Mouse (Mus musculus): Measurements from ENCODE around the gene Nr6a1. TPM values are rescaled to one million over a fixed set of nuclear protein-coding genes. Genes with fewer than 3 reads are reported as not detected.
A peak's percentile ranks its signal among the peaks of the same experiment; 100 is the strongest.

Gene Nr6a1
- total and polyA plus RNA-seq, 3 experiments = 0.81 to 12.0 (median 7.7) TPM

DNA sequence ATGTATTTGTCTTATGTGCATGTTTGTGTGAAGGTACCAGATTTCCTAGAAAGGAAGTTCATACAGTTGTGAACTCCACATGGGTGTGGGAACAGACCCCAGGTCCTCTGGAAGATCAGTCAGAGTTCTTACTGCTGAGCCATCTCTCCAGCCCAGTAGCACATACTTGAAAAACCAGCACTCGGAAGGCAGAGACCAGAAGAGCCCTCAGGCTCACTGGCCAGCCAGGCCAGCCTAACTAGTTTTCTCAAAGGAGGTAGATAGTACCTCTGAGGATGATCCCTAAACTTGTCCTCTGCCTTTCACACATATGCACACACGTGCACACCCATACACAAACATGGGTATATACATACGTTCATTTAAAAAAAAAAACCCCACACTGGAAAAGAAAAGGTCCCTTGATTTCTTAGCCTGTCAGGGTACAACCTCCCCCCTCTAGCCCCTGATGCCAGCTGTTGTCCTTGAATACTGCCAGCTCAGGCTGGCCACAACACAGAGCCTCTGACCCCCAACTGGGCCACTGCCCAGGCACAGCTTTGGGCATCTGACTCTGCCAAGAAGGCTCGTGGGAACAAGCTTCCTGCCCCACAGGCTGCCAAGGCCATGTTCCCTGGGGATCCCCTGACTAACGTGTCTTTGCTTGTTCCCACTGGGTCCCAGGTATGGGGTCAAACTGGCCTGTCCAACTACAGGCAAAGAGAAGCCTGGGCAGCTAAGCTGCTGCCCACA is 25.8 kb upstream of the Nr6a1 start:
- Histone ChIP-seq H3K4me1 (ENCODE audit: insufficient read depth, low read depth, low read length) (0 out of 2 replicates have a peak, but pooled peaks cover 3% of the 10 kb centered on the region), H3K4me3 (ENCODE audit: low read depth, low read length) (no peak overlapping the region), H3K27me3 (ENCODE audit: insufficient read depth, low read length) (peaks cover 28% of the 10 kb centered on the region), H3K9me3 (replicated peaks) (no peaks in the 10 kb centered on the region), H3K36me3 (replicated peaks) (no peaks in the 10 kb centered on the region)
- DNase-seq (ENCODE audit: low spot score) (no peak), ATAC-seq (ENCODE audit: extremely low read depth, insufficient number of reproducible peaks, low FRiP score, poor library complexity, severe bottlenecking) (no peak)
- no peak for TF ChIP-seq TAL1 (conservative IDR thresholded peaks at IDR 0.05; ENCODE audit: low read depth, low read length)
- TF ChIP-seq POLR2AphosphoS5 (IDR thresholded peaks at IDR 0.05; ENCODE audit: insufficient replicate concordance, low read depth, low read length) = no peak
- no peak for TF ChIP-seq GATA2 (IDR thresholded peaks at IDR 0.05; ENCODE audit: borderline replicate concordance, low read depth, low read length)
- TF ChIP-seq GATA1 (IDR thresholded peaks at IDR 0.05; ENCODE audit: borderline replicate concordance, low read length) = no peak
- no peak for TF ChIP-seq CTCF (IDR thresholded peaks at IDR 0.05; ENCODE audit: low read depth, low read length)

GRCm38 (mm10) chr2:38950281-38950719 is 22.8 kb upstream of the Nr6a1 start:
- no peak; the same call in 1 of the 2 replicates for ATAC-seq (ENCODE audit: extremely low read depth, insufficient number of reproducible peaks, low FRiP score, poor library complexity, severe bottlenecking)
- no peaks in the 10 kb centered on the region for H3K9me3 ChIP-seq (replicated peaks)
- peak; percentile 25 for DNase-seq (ENCODE audit: low spot score)
- TF ChIP-seq GATA2 (IDR thresholded peaks at IDR 0.05; ENCODE audit: borderline replicate concordance, low read depth, low read length) (no peak), TAL1 (conservative IDR thresholded peaks at IDR 0.05; ENCODE audit: low read depth, low read length) (no peak), CTCF (IDR thresholded peaks at IDR 0.05; ENCODE audit: low read depth, low read length) (no peak), GATA1 (IDR thresholded peaks at IDR 0.05; ENCODE audit: borderline replicate concordance, low read length) (no peak), POLR2AphosphoS5 (IDR thresholded peaks at IDR 0.05; ENCODE audit: insufficient replicate concordance, low read depth, low read length) (no peak)
- H3K4me1 ChIP-seq (ENCODE audit: insufficient read depth, low read depth, low read length) = 0 out of 2 replicates have a peak, but pooled peaks cover 3% of the 10 kb centered on the region
- peaks cover 27% of the 10 kb centered on the region for H3K27me3 ChIP-seq (ENCODE audit: insufficient read depth, low read length)
- no peak overlapping the region for H3K4me3 ChIP-seq (ENCODE audit: low read depth, low read length)
- H3K36me3 ChIP-seq (replicated peaks) = no peaks in the 10 kb centered on the region

- no peak for ATAC-seq (ENCODE audit: extremely low read depth, insufficient number of reproducible peaks, low FRiP score, poor library complexity, severe bottlenecking)
- peaks cover 22% of the 10 kb centered on the region; the same call in 1 of the 2 replicates for H3K27me3 ChIP-seq (ENCODE audit: insufficient read depth, low read length)
- no peak overlapping the region for H3K4me3 ChIP-seq (ENCODE audit: low read depth, low read length)
- no peaks in the 10 kb centered on the region for H3K9me3 ChIP-seq (replicated peaks)
- no peaks in the 10 kb centered on the region for H3K36me3 ChIP-seq (replicated peaks)
- TF ChIP-seq POLR2AphosphoS5 (IDR thresholded peaks at IDR 0.05; ENCODE audit: insufficient replicate concordance, low read depth, low read length) = no peak
- TF ChIP-seq TAL1 (conservative IDR thresholded peaks at IDR 0.05; ENCODE audit: low read depth, low read length) = no peak
- no peak for TF ChIP-seq GATA2 (IDR thresholded peaks at IDR 0.05; ENCODE audit: borderline replicate concordance, low read depth, low read length)
- DNase-seq (ENCODE audit: low spot score) = no peak
- H3K4me1 ChIP-seq (ENCODE audit: insufficient read depth, low read depth, low read length) = 0 out of 2 replicates have a peak, but pooled peaks cover 3% of the 10 kb centered on the region
These were observed 20.1 kb upstream of the Nr6a1 start for GRCm38 (mm10) chr2:38947566-38947965.

DNA sequence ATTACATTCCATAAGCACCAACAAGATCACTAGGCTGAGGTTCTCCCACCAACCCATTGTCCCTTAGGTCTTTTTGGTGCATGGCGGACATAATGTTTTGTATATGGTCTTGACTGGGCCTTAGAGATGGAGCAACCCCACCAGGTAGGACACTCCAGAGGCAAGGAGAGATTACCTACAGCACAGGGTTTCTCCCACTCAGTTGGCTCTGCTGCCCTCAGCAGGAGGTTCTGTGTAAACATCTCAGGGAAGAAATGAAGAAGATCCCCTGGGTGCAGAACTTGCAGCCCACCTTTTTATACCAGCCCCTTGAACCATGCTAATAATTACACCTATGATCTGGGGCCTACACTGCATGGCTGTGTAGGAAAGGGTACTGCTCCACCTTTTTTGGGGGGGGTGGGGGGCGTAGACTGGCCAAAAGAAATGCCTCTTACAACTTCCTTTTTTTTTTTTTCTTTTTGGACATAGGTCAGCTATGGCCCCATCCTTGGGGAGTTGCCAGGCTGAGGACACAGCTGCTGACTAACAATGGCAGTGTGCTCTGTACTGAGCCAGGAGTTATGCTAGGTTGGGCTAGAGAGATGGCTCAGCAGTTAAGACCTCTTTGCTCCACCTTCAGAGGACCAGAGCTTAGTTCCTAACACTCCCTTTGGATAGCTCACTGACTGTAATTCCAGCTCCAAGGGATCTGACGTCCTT is 17.1 kb upstream of the Nr6a1 start:
- Histone ChIP-seq H3K36me3 (replicated peaks) (no peaks in the 10 kb centered on the region), H3K4me1 (ENCODE audit: insufficient read depth, low read depth, low read length) (no peaks in the 10 kb centered on the region), H3K27me3 (ENCODE audit: insufficient read depth, low read length) (peaks cover 21% of the 10 kb centered on the region), H3K9me3 (replicated peaks) (no peaks in the 10 kb centered on the region), H3K4me3 (ENCODE audit: low read depth, low read length) (no peak overlapping the region)
- TF ChIP-seq GATA2 (IDR thresholded peaks at IDR 0.05; ENCODE audit: borderline replicate concordance, low read depth, low read length) (no peak), POLR2AphosphoS5 (IDR thresholded peaks at IDR 0.05; ENCODE audit: insufficient replicate concordance, low read depth, low read length) (no peak), GATA1 (IDR thresholded peaks at IDR 0.05; ENCODE audit: borderline replicate concordance, low read length) (no peak), CTCF (IDR thresholded peaks at IDR 0.05; ENCODE audit: low read depth, low read length) (no peak), TAL1 (conservative IDR thresholded peaks at IDR 0.05; ENCODE audit: low read depth, low read length) (no peak)
- no peak for ATAC-seq (ENCODE audit: extremely low read depth, insufficient number of reproducible peaks, low FRiP score, poor library complexity, severe bottlenecking)
- no peak for DNase-seq (ENCODE audit: low spot score)

GRCm38 (mm10) chr2:38943977-38944376 is 16.5 kb upstream of the Nr6a1 start:
- TF ChIP-seq CTCF (IDR thresholded peaks at IDR 0.05; ENCODE audit: low read depth, low read length) = no peak
- no peak for TF ChIP-seq GATA2 (IDR thresholded peaks at IDR 0.05; ENCODE audit: borderline replicate concordance, low read depth, low read length)
- TF ChIP-seq TAL1 (conservative IDR thresholded peaks at IDR 0.05; ENCODE audit: low read depth, low read length) = no peak
- TF ChIP-seq POLR2AphosphoS5 (IDR thresholded peaks at IDR 0.05; ENCODE audit: insufficient replicate concordance, low read depth, low read length) = no peak
- no peak for TF ChIP-seq GATA1 (IDR thresholded peaks at IDR 0.05; ENCODE audit: borderline replicate concordance, low read length)
- no peaks in the 10 kb centered on the region for H3K36me3 ChIP-seq (replicated peaks)
- no peak overlapping the region for H3K4me3 ChIP-seq (ENCODE audit: low read depth, low read length)
- no peak for DNase-seq (ENCODE audit: low spot score)
- ATAC-seq (ENCODE audit: extremely low read depth, insufficient number of reproducible peaks, low FRiP score, poor library complexity, severe bottlenecking) = no peak
- peaks cover 21% of the 10 kb centered on the region for H3K27me3 ChIP-seq (ENCODE audit: insufficient read depth, low read length)
- no peaks in the 10 kb centered on the region for H3K9me3 ChIP-seq (replicated peaks)
- no peaks in the 10 kb centered on the region for H3K4me1 ChIP-seq (ENCODE audit: insufficient read depth, low read depth, low read length)

DNA sequence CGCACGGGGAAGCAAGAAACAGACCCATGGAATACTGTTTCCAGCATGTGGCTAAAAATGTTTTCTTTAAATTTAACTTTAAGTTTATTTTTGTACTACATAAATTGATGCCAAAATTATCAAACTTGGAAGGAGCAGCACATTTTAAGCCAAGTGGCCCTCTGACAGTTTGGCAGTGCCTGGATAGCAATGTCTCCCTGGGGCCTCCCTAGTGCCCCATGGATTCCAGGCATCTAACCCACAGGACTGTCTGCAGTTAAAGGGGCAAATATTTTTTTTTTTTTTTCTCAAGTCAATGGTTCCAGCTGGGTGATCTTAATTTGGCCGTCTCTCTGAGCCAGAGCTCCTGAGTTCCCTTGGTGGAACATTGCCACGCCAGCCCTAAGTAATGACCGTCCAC is 15.7 kb upstream of the Nr6a1 start:
- Histone ChIP-seq H3K9me3 (replicated peaks) (no peaks in the 10 kb centered on the region), H3K36me3 (replicated peaks) (no peaks in the 10 kb centered on the region), H3K4me1 (ENCODE audit: insufficient read depth, low read depth, low read length) (no peaks in the 10 kb centered on the region), H3K4me3 (ENCODE audit: low read depth, low read length) (no peak overlapping the region), H3K27me3 (ENCODE audit: insufficient read depth, low read length) (peaks cover 17% of the 10 kb centered on the region)
- no peak for DNase-seq (ENCODE audit: low spot score)
- TF ChIP-seq GATA1 (IDR thresholded peaks at IDR 0.05; ENCODE audit: borderline replicate concordance, low read length) (no peak), CTCF (IDR thresholded peaks at IDR 0.05; ENCODE audit: low read depth, low read length) (no peak), TAL1 (conservative IDR thresholded peaks at IDR 0.05; ENCODE audit: low read depth, low read length) (no peak), GATA2 (IDR thresholded peaks at IDR 0.05; ENCODE audit: borderline replicate concordance, low read depth, low read length) (no peak), POLR2AphosphoS5 (IDR thresholded peaks at IDR 0.05; ENCODE audit: insufficient replicate concordance, low read depth, low read length) (no peak)
- ATAC-seq (ENCODE audit: extremely low read depth, insufficient number of reproducible peaks, low FRiP score, poor library complexity, severe bottlenecking) = no peak
